Mouse (Mus musculus) layer of hippocampus, adult 9-11 months (tissue): ENCODE data around the gene Styx.
"Not testable (repeated sequence)": the region's sequence is repeated elsewhere in the genome, so short reads cannot be mapped to it uniquely, and the experiment has no call there.

Experiments
- DNase-seq: peaks from one replicate; pipeline ENCODE4 v3.0.0; 2022

The Styx gene

DNA sequence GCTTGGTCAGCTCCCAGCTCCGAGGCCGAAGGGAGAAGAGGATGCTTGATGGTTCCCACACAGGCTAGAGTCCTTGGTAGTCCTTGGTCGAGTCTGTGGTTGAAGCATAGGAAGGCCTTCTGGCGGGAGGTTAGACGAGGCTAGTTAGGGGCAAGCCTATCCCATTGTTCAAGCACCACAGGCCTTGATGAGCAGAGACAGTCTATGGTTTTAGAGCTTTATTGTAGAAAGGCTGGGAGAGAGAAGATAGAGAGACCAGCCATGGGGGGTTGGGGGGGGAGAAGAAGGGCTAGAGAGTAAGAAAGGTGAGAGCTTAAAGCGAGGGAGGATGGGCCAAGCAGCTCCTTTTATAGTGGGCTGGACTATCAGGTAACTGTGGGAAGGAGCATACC, 14.3 kb downstream of the Styx start:
- DNase-seq = no peak

DNA sequence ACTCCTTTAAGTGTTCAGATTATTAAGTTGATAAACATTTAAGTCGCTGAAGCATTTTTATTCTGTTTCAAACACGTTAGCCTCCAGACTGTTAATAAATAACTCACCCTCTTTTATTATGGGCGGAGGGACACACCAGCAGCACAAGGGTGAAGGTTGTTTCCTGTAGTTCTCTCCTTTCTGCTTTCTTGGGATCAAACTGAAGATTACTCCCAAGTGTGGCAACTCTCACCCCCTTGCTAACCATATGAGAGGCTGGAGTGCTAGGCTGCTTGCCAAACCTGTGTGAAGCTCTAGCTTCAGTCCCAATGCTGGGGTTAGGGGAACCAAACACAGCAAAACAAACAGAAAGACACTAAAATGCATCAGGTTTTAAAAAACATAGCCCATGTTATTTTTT, 27.9 kb downstream of the Styx start:
- DNase-seq = no peak

GRCm38 (mm10) chr14:45380756-45381155, 29.9 kb downstream of the Styx start:
- no peak for DNase-seq

DNA sequence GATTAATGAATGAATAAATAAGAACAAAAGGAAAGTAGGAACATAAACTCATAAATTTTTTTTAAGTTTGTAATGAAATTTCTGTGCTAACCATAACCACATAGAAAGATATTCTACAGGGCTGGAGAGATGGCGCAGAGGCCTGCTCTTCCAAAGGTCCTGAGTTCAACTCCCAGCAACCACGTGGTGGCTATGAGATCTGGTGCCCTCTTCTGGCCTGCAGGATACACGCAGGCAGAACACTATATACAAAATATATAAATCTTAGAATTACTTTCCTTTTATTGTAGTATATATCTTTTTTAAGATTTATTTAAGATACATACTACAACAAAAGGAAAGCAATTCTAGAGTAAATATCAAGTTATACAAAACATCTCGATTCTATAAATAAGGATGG, 32.0 kb downstream of the Styx start:
- no peak for DNase-seq

GRCm38 (mm10) chr14:45385596-45385995, 34.7 kb downstream of the Styx start:
- no peak for DNase-seq

- DNase-seq = no peak
These were observed 36.6 kb downstream of the Styx start for GRCm38 (mm10) chr14:45387480-45387879.

DNA sequence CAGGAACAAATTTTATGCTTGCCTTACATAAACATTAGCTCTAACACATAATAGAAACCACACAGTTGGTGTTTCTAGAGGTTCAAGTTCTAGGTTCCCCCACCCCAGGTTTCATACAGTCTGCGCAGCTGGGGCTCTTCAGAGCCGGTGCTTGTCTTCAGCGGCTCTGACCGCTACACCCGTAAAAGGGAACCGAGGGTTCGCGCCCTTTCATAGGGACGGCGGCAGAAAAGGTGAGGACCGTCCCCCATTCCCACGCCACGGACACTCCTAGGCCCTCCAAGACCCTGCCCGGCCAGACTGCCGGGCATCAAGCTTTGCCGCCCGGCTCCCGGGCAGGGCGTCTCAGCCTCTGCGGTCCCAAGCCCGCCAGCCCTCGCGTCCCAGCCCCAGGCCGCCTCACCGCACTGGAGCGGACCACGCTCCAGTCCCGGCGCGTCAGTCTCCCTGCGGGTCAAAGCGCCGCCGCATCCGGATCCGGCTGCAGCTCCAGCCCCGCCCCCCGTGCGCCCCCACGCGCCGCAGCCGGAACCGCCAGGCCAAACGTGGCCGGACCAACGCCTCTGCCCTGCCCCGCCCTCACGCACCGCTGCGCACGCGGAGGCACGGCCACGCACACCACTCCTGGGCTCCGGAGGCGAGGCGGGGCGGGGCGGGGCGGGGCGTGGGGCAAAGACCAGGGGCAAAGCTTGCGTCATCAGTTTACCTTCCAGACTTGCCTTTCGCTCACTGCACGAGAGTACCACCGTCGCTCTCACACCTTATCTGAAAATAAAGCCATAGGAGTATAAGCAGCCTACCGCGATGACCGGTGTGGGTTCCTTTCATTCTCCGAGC, 37.7 kb downstream of the Styx start:
- DNase-seq = peak; percentile 92

DNA sequence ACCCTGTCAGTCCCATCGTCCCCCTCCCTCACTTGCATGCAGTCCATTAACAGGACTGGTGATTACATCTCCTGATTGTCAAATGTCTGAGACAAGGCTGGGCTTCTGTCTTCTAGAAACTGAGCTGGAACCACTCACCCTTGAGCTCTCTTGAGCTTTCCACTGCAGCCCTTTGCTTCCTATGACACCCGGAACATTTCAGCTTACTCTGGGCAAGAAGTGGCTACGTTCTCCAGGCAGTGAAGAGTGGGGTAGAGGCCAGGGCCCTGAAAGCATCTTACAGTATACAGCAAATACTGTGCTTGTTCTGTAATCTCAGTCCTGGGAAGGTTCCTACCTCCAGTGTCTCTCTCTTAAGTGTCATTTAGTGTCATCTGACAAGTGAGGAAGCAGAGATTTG, 38.3 kb downstream of the Styx start:
- no peak for DNase-seq

DNA sequence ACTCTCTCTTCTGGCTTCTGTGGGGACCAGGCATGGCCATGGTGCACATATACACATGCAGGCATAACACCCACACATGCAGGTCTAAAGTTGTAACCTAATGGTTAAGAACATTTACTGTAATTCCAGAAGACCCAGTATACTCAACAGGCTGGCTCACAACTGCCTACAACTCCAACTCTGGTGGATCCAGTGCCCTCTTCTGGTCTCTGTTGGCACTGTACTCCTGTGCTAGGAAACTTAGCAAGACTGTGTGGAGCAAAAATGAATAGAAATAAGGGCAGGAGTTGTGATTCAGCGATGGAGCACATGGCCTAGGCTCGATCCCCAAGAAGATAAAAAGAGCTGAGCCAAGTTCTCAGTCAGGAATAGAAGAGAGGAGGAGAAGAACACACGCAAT, 48.9 kb downstream of the Styx start:
- DNase-seq = no peak

- DNase-seq = no peak
These were observed 52.8 kb downstream of the Styx start for GRCm38 (mm10) chr14:45403651-45404050.

- not testable (repeated sequence) for DNase-seq
These were observed 53.9 kb downstream of the Styx start, which contains the start of gene Gnpnat1 for GRCm38 (mm10) chr14:45404813-45405212. TSS of gene Gnpnat1 (minus strand) at chr14:45404913.

GRCm38 (mm10) chr14:45416265-45416664, 65.4 kb downstream of the Styx start:
- no peak for DNase-seq

- DNase-seq = no peak
These were observed 67.7 kb downstream of the Styx start for GRCm38 (mm10) chr14:45418553-45418952.

- no peak for DNase-seq
These were observed 68.4 kb downstream of the Styx start for GRCm38 (mm10) chr14:45419323-45419722.

GRCm38 (mm10) chr14:45422371-45422770, 71.5 kb downstream of the Styx start:
- DNase-seq = peak; percentile 84

DNA sequence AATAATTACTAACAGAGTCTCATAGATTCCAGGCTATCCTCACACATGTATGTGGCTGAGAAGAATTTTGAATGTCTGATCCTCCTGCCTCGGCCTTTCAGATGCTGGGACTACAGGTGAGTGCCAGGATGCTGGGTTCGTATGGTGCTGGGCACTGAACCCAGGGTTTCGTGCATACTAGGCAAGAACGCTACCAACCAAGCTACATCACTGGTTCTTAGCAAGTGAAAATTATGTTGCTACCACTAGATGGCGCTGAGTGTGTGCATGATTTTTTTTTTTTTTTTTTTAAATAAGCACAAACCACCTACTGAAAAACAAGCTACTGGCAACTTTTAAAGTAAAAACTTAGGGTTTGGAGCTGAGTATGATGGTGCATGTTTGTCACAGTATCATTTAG, 72.3 kb downstream of the Styx start:
- DNase-seq = peak; percentile 12

DNA sequence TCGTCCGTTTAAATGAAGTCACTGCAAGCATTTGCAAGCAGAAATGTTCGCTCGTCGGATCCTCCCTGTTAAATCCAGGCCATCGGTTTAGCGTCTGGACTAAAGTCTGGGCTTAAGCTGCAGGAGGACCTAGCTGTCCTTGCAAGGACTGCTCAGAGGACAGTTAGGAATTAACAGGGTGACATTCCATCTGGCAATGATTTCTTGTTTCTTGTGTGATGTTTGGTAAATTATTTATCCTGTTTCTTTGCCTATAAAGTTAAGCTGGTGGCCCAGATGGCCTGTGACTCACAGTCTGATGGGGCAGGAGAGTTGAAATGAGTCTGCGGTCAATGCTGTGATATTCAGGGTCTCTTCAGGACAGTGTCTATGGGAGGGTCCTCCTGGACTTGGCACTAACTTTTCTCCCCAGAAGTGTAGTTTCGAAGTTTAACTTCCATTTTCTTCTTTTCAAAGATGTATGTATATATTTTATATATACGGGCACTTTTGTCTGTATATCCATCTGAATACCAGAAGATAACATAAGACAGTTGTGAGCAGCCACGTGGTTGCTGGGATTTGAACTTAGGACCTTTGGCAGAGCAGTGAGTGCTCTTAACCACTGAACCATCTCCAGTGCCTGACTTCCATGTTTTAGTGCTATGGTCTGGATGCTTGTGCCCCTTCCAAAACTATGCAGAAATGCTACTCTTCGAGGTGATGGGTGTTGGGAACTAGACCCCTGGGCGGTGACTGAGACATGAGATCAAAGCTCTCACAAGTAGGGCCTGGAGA, 79.4 kb downstream of the Styx start:
- DNase-seq = no peak

- no peak for DNase-seq
These were observed 81.1 kb downstream of the Styx start for GRCm38 (mm10) chr14:45432003-45432402.

- DNase-seq = no peak
These were observed 83.3 kb downstream of the Styx start for GRCm38 (mm10) chr14:45434220-45434619.

DNA sequence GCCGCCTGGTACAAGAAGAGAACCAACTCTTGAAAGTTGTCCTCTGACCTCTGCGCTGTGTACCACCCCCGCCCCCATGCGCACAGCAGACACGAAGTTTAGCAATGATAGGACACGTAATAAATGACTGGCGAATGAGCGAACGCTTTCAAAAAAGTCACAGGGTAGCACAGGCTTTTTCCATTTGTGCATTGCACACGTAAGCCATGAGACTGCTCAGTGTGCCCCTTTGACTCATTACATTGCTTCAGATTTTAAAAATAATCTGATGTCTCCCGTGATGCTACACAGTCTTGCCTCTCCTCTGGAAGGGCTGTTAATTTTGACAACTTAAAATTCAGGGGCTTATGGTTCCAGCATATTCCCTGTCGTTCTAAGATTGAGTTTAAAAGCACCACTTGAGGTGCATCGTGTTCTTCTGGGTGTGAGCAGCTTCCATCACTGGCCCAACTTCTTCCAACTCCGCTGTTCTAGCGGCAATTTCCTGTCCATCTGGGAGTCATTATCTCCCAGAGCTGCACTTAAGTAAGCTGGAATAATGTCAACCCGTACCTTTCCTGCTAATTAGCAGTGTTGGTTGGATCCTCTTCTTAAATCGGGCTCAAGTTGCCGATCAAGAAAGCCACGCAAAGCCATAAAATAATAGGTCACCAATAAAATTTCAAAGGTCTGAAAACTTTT, 87.5 kb downstream of the Styx start:
- DNase-seq = no peak

DNA sequence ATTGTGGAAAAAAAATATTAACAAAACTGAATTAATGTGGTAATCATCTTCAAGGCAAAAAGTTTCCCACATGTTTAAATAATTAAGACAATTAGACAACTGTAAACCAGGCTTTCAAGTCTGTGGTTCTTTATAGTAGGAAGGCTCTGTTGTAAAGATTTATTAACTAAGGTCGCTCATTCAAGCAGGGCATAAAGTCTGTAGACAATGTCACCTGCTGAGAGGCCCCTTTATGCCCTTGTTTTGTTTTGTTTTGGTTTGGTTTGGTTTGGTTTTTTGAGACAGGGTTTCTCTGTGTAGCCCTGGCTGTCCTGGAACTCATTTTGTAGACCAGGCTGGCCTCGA, 88.0 kb downstream of the Styx start:
- DNase-seq = no peak

GRCm38 (mm10) chr14:45439387-45439786, 88.5 kb downstream of the Styx start:
- no peak for DNase-seq

DNA sequence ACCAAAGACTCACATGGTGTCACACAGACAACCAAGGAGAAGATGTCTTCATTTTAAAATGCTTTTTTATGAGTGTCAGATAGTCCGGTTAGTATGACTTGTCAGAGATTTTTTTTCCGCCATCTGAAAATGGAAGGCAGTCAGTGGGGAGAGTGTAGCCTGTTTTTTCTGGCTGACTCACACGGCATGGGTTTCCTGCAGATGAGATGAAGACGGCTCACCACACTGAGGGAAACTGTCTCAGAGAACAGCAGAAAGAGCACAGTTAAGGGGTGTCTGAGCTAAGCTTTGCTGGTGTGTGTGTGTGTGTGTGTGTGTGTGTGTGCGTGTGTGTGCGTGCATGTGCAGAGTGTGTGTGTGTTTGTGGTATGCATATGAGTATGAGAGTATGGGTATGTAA, 90.4 kb downstream of the Styx start:
- DNase-seq = no peak
